In the genomic region with DNA sequence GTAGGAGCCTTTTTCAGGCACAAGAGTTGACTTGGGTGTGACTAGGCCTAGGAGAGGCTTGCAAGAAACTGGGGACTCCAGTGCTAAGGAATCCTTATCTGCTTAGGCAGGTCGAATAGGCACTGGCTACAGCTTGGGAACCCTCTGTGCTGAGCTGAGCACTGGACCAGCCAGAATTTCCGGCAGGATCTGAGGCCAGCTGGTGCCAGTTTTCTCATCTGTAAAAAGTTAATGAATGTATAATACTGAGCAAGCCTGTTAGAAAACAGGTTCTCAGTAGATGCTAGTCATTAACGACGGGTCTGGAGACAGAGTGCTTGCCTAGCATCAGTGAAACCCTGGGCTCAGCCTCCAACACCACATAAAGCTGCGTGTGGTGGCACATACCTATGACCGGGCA, we compare ENCODE assay signal across 37 mouse cellular contexts. TPM values are rescaled to one million over a fixed set of nuclear protein-coding genes. Genes with fewer than 3 reads are reported as not detected.
DNase-seq lines count a peak whose midpoint lies in the region; ATAC-seq and TF ChIP-seq lines count a peak whose summit lies in the region.
"Had no signal": no experiment of that assay in that cellular context is flagged by ENCODE, and none has a peak within 500 bp of the region (broad histone marks: within the 10 kb centered on the region; RNA-seq: fewer than 3 reads in every experiment).

No protein-coding gene starts in this region.

- H3K27me3 ChIP-seq in kidney, embryonic 14.5 days (ENCODE audit: control insufficient read depth, insufficient read depth, low read length) = no peaks in the 10 kb centered on the region
- H3K27me3 ChIP-seq: embryonic facial prominence, embryonic 13.5 days; heart, embryonic 15.5 days; limb, embryonic 15.5 days had no signal

- TF ChIP-seq CTCF in bone marrow macrophage, adult 2 months (IDR thresholded peaks at IDR 0.05; ENCODE audit: low read depth, low read length) = no peak

- H3K79me2 ChIP-seq in macrophage (ENCODE audit: inconsistent target) = peaks cover 73% of the 10 kb centered on the region

- H3K9ac ChIP-seq in kidney, embryonic 14.5 days (ENCODE audit: low read depth, low read length) = no peak overlapping the region
- H3K9ac ChIP-seq: heart, embryonic 15.5 days; limb, embryonic 15.5 days; liver, postnatal 0 days had no signal

- ATAC-seq in kidney, embryonic 14.5 days (ENCODE audit: low FRiP score, low TSS enrichment) = no peak
- ATAC-seq: forebrain, embryonic 16.5 days; hindbrain, embryonic 16.5 days; liver, postnatal 0 days; lung, postnatal 0 days had no signal

- TF ChIP-seq POLR2A in bone marrow macrophage, adult 2 months (IDR thresholded peaks at IDR 0.05; ENCODE audit: borderline replicate concordance, low read depth, low read length) = no peak

- H3K4me2 ChIP-seq in kidney, embryonic 14.5 days (replicated peaks; ENCODE audit: low read depth, low read length) = no peak overlapping the region
- H3K4me2 ChIP-seq: embryonic facial prominence, embryonic 13.5 days; heart, embryonic 15.5 days; limb, embryonic 15.5 days; midbrain, embryonic 11.5 days had no signal

- H3K27ac ChIP-seq in kidney, embryonic 14.5 days (ENCODE audit: low read depth, low read length) = no peak overlapping the region
- peak overlapping the region; percentile 86 for H3K27ac ChIP-seq in bone marrow macrophage, adult 2 months (ENCODE audit: insufficient read depth, low read depth, low read length)
- peak overlapping the region; percentile 96 for H3K27ac ChIP-seq in macrophage
- H3K27ac ChIP-seq: embryonic facial prominence, embryonic 13.5 days; gastrocnemius, adult 2 months; heart, embryonic 15.5 days; limb, embryonic 10.5 days had no signal

- H3K4me1 ChIP-seq in kidney, embryonic 14.5 days (ENCODE audit: control insufficient read depth, insufficient read depth, low read length) = peaks cover 10% of the 10 kb centered on the region
- peaks cover 32% of the 10 kb centered on the region for H3K4me1 ChIP-seq in bone marrow macrophage, adult 2 months (ENCODE audit: control insufficient read depth, insufficient read depth, low read length)

- DNase-seq in kidney, adult 8-10 months = peak; percentile 51 to 70
- peak; percentile 77 for DNase-seq in kidney, adult 9 months
- DNase-seq in layer of hippocampus, adult 8-10 months (ENCODE audit: low spot score in 2 of 2) = no peak
- DNase-seq in heart, adult 11 months = no peak
- DNase-seq: adrenal gland, postnatal 25 days; B cell, adult 2 months; cerebellum, adult 18-20 months; cerebellum, postnatal 10 days; gastrocnemius, adult 2 months; layer of hippocampus, adult 9-11 months; liver, postnatal 0 days; spleen, adult 18-20 months; thymus, adult 18-20 months; thymus, postnatal 25 days had no signal

- H3K36me3 ChIP-seq in kidney, embryonic 14.5 days (ENCODE audit: control insufficient read depth, insufficient read depth, low read length) = no peaks in the 10 kb centered on the region
- no peaks in the 10 kb centered on the region; the same call in 1 of the 2 replicates for H3K36me3 ChIP-seq in macrophage (ENCODE audit: inconsistent target)
- H3K36me3 ChIP-seq: heart, embryonic 15.5 days had no signal

- no peak overlapping the region for H3K4me3 ChIP-seq in kidney, embryonic 14.5 days (ENCODE audit: low read length)
- H3K4me3 ChIP-seq in bone marrow macrophage, adult 2 months (ENCODE audit: insufficient read depth, low read length) = peak overlapping the region; percentile 70
- 0 out of 2 replicates have a peak overlapping the region, but pooled peaks have one; percentile 85 for H3K4me3 ChIP-seq in macrophage (ENCODE audit: inconsistent target)
- H3K4me3 ChIP-seq: embryonic facial prominence, embryonic 13.5 days; gastrocnemius, adult 2 months; heart, embryonic 15.5 days; limb, embryonic 10.5 days; limb, embryonic 15.5 days had no signal

- no peaks in the 10 kb centered on the region for H3K9me3 ChIP-seq in kidney, embryonic 14.5 days (ENCODE audit: control insufficient read depth, low read length)
- H3K9me3 ChIP-seq: embryonic facial prominence, embryonic 13.5 days; heart, embryonic 15.5 days; limb, embryonic 10.5 days; limb, embryonic 15.5 days had no signal

- 87% methylated on average over 6 of the region's 6 CpGs for WGBS in kidney, embryonic 14.5 days
- 98% methylated on average over 6 of the region's 6 CpGs for WGBS in macrophage (ENCODE audit: missing documents)

RNA-seq across cellular contexts. Expression of a gene that starts 2.4 kb away (rescaled TPM):
- 10.3 and 21.4 TPM in 2 replicates for polyA plus RNA-seq in kidney, embryonic 14.5 days (2014; fragmentation: Nextera tagmentation; extraction: Ambion mirVana)
- 86.1 and 89.4 TPM in 2 replicates for polyA plus RNA-seq in bone marrow macrophage, adult 2 months (2012; ENCODE audit: insufficient read depth, insufficient read length, missing spikeins)
- total RNA-seq in macrophage (2018; cell fraction: chromatin; rRNA removed) = 1,000 to 10,000 TPM in 4 of 26 experiments, 100 to 1,000 TPM in 22; 373 to 1,518 (median 703) TPM
- 100 to 1,000 TPM; 146 to 320 (median 222) TPM for total RNA-seq in macrophage (2018; cell fraction: cytosol; rRNA removed)
- 100 to 1,000 TPM; 273 to 894 (median 489) TPM for total RNA-seq in macrophage (2018; cell fraction: nucleus; rRNA removed)
- polyA plus RNA-seq in macrophage (2018) = 98.1 to 170 TPM (median 98.2 TPM) in 3 replicates
- total RNA-seq in layer of hippocampus, adult 8-10 months (2022) = 10 to 100 TPM; 54.7 to 61.5 (median 58.9) TPM

RNA-seq across cellular contexts. Expression of a gene that starts 15.1 kb away (rescaled TPM):
- polyA plus RNA-seq in kidney, embryonic 14.5 days (2014; fragmentation: Nextera tagmentation; extraction: Ambion mirVana) = not detected in 2 replicates
- polyA plus RNA-seq in bone marrow macrophage, adult 2 months (2012; ENCODE audit: insufficient read depth, insufficient read length, missing spikeins) = not detected in 2 replicates
- not detected for total RNA-seq in macrophage (2018; cell fraction: chromatin; rRNA removed)
- not detected for total RNA-seq in macrophage (2018; cell fraction: cytosol; rRNA removed)
- total RNA-seq in macrophage (2018; cell fraction: nucleus; rRNA removed) = not detected
- not detected in 3 replicates for polyA plus RNA-seq in macrophage (2018)
- 1 to 10 TPM in 3 of 4 experiments, under 1 TPM in 1; 0.89 to 3.9 (median 1.8) TPM for total RNA-seq in layer of hippocampus, adult 8-10 months (2022)
- total RNA-seq: adrenal gland, adult 18-20 months; adrenal gland, postnatal 25 days; common myeloid progenitor, adult 5-6 weeks; neutrophil, adult 5-6 weeks had no signal
- polyA plus RNA-seq: forebrain, embryonic 16.5 days; hindbrain, embryonic 11.5 days; hindbrain, embryonic 16.5 days; intestine, embryonic 14.5 days; liver, postnatal 0 days; midbrain, embryonic 11.5 days had no signal

RNA-seq across cellular contexts. Expression of a gene that starts 19.9 kb away (rescaled TPM):
- 34.9 and 44.8 TPM in 2 replicates for polyA plus RNA-seq in kidney, embryonic 14.5 days (2014; fragmentation: Nextera tagmentation; extraction: Ambion mirVana)
- polyA plus RNA-seq in bone marrow macrophage, adult 2 months (2012; ENCODE audit: insufficient read depth, insufficient read length, missing spikeins) = 8.3 and 9.5 TPM in 2 replicates
- 10 to 100 TPM in 24 of 26 experiments, 1 to 10 TPM in 2; 6.5 to 63.2 (median 28.4) TPM for total RNA-seq in macrophage (2018; cell fraction: chromatin; rRNA removed)
- 10 to 100 TPM in 2 of 26 experiments, 1 to 10 TPM in 24; 3.2 to 11.2 (median 6.9) TPM for total RNA-seq in macrophage (2018; cell fraction: cytosol; rRNA removed)
- total RNA-seq in macrophage (2018; cell fraction: nucleus; rRNA removed) = 10 to 100 TPM in 23 of 26 experiments, 1 to 10 TPM in 3; 6.2 to 63.6 (median 17.4) TPM
- 3.5 to 12.8 TPM (median 7.7 TPM) in 3 replicates for polyA plus RNA-seq in macrophage (2018)
- 10 to 100 TPM; 32.8 to 38.7 (median 36.8) TPM for total RNA-seq in layer of hippocampus, adult 8-10 months (2022)

RNA-seq across cellular contexts. Expression of a gene that starts 26.6 kb away (rescaled TPM):
- not detected in 2 replicates for polyA plus RNA-seq in kidney, embryonic 14.5 days (2014; fragmentation: Nextera tagmentation; extraction: Ambion mirVana)
- polyA plus RNA-seq in bone marrow macrophage, adult 2 months (2012; ENCODE audit: insufficient read depth, insufficient read length, missing spikeins) = 0.33 TPM in 1 of 2 replicates, not detected in the other
- total RNA-seq in macrophage (2018; cell fraction: chromatin; rRNA removed) = 1 to 10 TPM in 25 of 26 experiments, under 1 TPM in 1; 0.88 to 8.2 (median 2.4) TPM
- total RNA-seq in macrophage (2018; cell fraction: cytosol; rRNA removed) = under 1 TPM in 10 of 26 experiments, not detected in 16; 0.03 to 0.26 (median 0.07) TPM
- 1 to 10 TPM in 14 of 26 experiments, under 1 TPM in 11, not detected in 1; 0.44 to 2.8 (median 1.1) TPM for total RNA-seq in macrophage (2018; cell fraction: nucleus; rRNA removed)
- polyA plus RNA-seq in macrophage (2018) = not detected in 3 replicates
- total RNA-seq in layer of hippocampus, adult 8-10 months (2022) = under 1 TPM in 1 of 4 experiments, not detected in 3; 0.18 TPM
- total RNA-seq: gastrocnemius, adult 2 months; heart, adult 8-10 months; heart, postnatal 25 days; left cerebral cortex, postnatal 10 days had no signal
- polyA plus RNA-seq: brain, embryonic 14.5 days; embryonic facial prominence, embryonic 13.5 days; forebrain, embryonic 16.5 days; heart, embryonic 15.5 days; hindbrain, embryonic 11.5 days; hindbrain, embryonic 16.5 days; large intestine, adult 2 months; limb, embryonic 10.5 days; liver, postnatal 0 days; midbrain, embryonic 11.5 days had no signal

RNA-seq across cellular contexts. Expression of a gene that starts 39.6 kb away (rescaled TPM):
- not detected in 2 replicates for polyA plus RNA-seq in kidney, embryonic 14.5 days (2014; fragmentation: Nextera tagmentation; extraction: Ambion mirVana)
- polyA plus RNA-seq in bone marrow macrophage, adult 2 months (2012; ENCODE audit: insufficient read depth, insufficient read length, missing spikeins) = not detected in 2 replicates
- total RNA-seq in macrophage (2018; cell fraction: chromatin; rRNA removed) = not detected
- total RNA-seq in macrophage (2018; cell fraction: cytosol; rRNA removed) = not detected
- total RNA-seq in macrophage (2018; cell fraction: nucleus; rRNA removed) = not detected
- polyA plus RNA-seq in macrophage (2018) = not detected in 3 replicates
- not detected for total RNA-seq in layer of hippocampus, adult 8-10 months (2022)
- total RNA-seq: adrenal gland, adult 18-20 months; common myeloid progenitor, adult 5-6 weeks; gastrocnemius, adult 2 months; gastrocnemius, postnatal 4 days; heart, adult 8-10 months; heart, postnatal 25 days; left cerebral cortex, postnatal 10 days; neutrophil, adult 5-6 weeks had no signal
- polyA plus RNA-seq: brain, embryonic 14.5 days; forebrain, embryonic 11.5 days; forebrain, embryonic 16.5 days; hindbrain, embryonic 11.5 days; hindbrain, embryonic 16.5 days; large intestine, adult 2 months; limb, embryonic 10.5 days; limb, embryonic 15.5 days; liver, postnatal 0 days; midbrain, embryonic 11.5 days had no signal

Comparison
In these comparisons a context has a peak if more than half of its experiments do, and no peak if none do; other contexts are left out.
1. DNase-seq: peak in kidney, adult 8-10 months (2 of 2) and kidney, adult 9 months (single experiment); none in layer of hippocampus, adult 8-10 months (0 of 2) and heart, adult 11 months (single experiment).